ENCODE assay signal across 9 mouse cellular contexts in genomic region chr10:42832677-42833076, GRCm38 (mm10). TPM values are rescaled to one million over a fixed set of nuclear protein-coding genes. Genes with fewer than 3 reads are reported as not detected.
A peak's percentile ranks its signal among the peaks of the same experiment; 100 is the strongest.
DNase-seq lines count a peak whose midpoint lies in the region; ATAC-seq and TF ChIP-seq lines count a peak whose summit lies in the region.
"Had no signal": no experiment of that assay in that cellular context is flagged by ENCODE, and none has a peak within 500 bp of the region (broad histone marks: within the 10 kb centered on the region; RNA-seq: fewer than 3 reads in every experiment).

No protein-coding gene starts in this region.

- no peak overlapping the region for H3K9ac ChIP-seq in limb, embryonic 11.5 days (ENCODE audit: low read length)
- no peak overlapping the region for H3K9ac ChIP-seq in midbrain, embryonic 13.5 days (replicated peaks)
- no peak overlapping the region for H3K9ac ChIP-seq in kidney, embryonic 14.5 days (ENCODE audit: low read depth, low read length)

- H3K4me1 ChIP-seq in limb, embryonic 11.5 days (ENCODE audit: control insufficient read depth, insufficient read depth, low read length) = no peaks in the 10 kb centered on the region
- H3K4me1 ChIP-seq in limb, embryonic 10.5 days = no peaks in the 10 kb centered on the region
- H3K4me1 ChIP-seq in midbrain, embryonic 13.5 days (replicated peaks) = peaks cover 43% of the 10 kb centered on the region
- H3K4me1 ChIP-seq in cerebellum, adult 2 months (ENCODE audit: control insufficient read depth, insufficient read depth, low read length) = no peaks in the 10 kb centered on the region
- H3K4me1 ChIP-seq in kidney, embryonic 14.5 days (ENCODE audit: control insufficient read depth, insufficient read depth, low read length) = no peaks in the 10 kb centered on the region

- TF ChIP-seq POLR2A in cerebellum, adult 2 months (IDR thresholded peaks at IDR 0.05; ENCODE audit: borderline replicate concordance, insufficient read depth, low read length) = no peak

- no peaks in the 10 kb centered on the region for H3K9me3 ChIP-seq in limb, embryonic 11.5 days (ENCODE audit: control insufficient read depth, low read length)
- no peaks in the 10 kb centered on the region for H3K9me3 ChIP-seq in limb, embryonic 10.5 days (replicated peaks)
- H3K9me3 ChIP-seq in midbrain, embryonic 13.5 days = no peaks in the 10 kb centered on the region
- no peaks in the 10 kb centered on the region for H3K9me3 ChIP-seq in kidney, embryonic 14.5 days (ENCODE audit: control insufficient read depth, low read length)

- ATAC-seq in limb, embryonic 11.5 days (ENCODE audit: insufficient number of reproducible peaks, low FRiP score, low TSS enrichment, low read depth) = no peak
- peak; percentile 55; the same call in 1 of the 2 replicates for ATAC-seq in midbrain, embryonic 13.5 days
- no peak for ATAC-seq in kidney, embryonic 14.5 days (ENCODE audit: low FRiP score, low TSS enrichment)

- H3K36me3 ChIP-seq in limb, embryonic 11.5 days (ENCODE audit: control insufficient read depth, insufficient read depth, low read length) = peaks cover 14% of the 10 kb centered on the region
- peaks cover 95% of the 10 kb centered on the region for H3K36me3 ChIP-seq in limb, embryonic 10.5 days
- H3K36me3 ChIP-seq in midbrain, embryonic 13.5 days = peaks cover 53% of the 10 kb centered on the region
- peaks cover 64% of the 10 kb centered on the region for H3K36me3 ChIP-seq in kidney, embryonic 14.5 days (ENCODE audit: control insufficient read depth, insufficient read depth, low read length)

- no peak overlapping the region for H3K4me3 ChIP-seq in limb, embryonic 11.5 days (ENCODE audit: low read depth, low read length)
- no peak overlapping the region for H3K4me3 ChIP-seq in limb, embryonic 10.5 days
- H3K4me3 ChIP-seq in midbrain, embryonic 13.5 days (replicated peaks) = no peak overlapping the region
- H3K4me3 ChIP-seq in cerebellum, adult 2 months (replicated peaks; ENCODE audit: insufficient read depth, low read depth, low read length) = no peak overlapping the region
- H3K4me3 ChIP-seq in kidney, embryonic 14.5 days (ENCODE audit: low read length) = no peak overlapping the region

- no peaks in the 10 kb centered on the region for H3K27me3 ChIP-seq in limb, embryonic 11.5 days (ENCODE audit: control insufficient read depth, insufficient read depth, low read length)
- H3K27me3 ChIP-seq in limb, embryonic 10.5 days (ENCODE audit: low read depth, poor library complexity, severe bottlenecking) = no peaks in the 10 kb centered on the region
- H3K27me3 ChIP-seq in midbrain, embryonic 13.5 days = no peaks in the 10 kb centered on the region
- H3K27me3 ChIP-seq in cerebellum, adult 2 months (ENCODE audit: control insufficient read depth, insufficient read depth, low read length) = no peaks in the 10 kb centered on the region
- H3K27me3 ChIP-seq in kidney, embryonic 14.5 days (ENCODE audit: control insufficient read depth, insufficient read depth, low read length) = no peaks in the 10 kb centered on the region

- peak; percentile 25 for DNase-seq in limb, embryonic 11.5 days (ENCODE audit: low spot score)
- DNase-seq in limb, embryonic 10.5 days (ENCODE audit: low spot score) = no peak
- peak; percentile 18 to 44 for DNase-seq in CD8-positive naive resting alpha-beta T cell, adult 2 months (ENCODE audit: low read depth in 2 of 2, low spot score in 2 of 2)
- DNase-seq in brain, adult 2 months (ENCODE audit: low read depth, low spot score) = peak; percentile 38
- no peak for DNase-seq in urinary bladder, postnatal 14 days (ENCODE audit: low spot score)
- no peak for DNase-seq in cerebellum, adult 2 months
- DNase-seq: kidney, postnatal 14 days had no signal

- no peak for TF ChIP-seq CTCF in cerebellum, adult 2 months (IDR thresholded peaks at IDR 0.05; ENCODE audit: borderline replicate concordance, insufficient read depth, low read depth, low read length)

- no peak overlapping the region for H3K27ac ChIP-seq in limb, embryonic 11.5 days (replicated peaks; ENCODE audit: low read depth, low read length)
- no peak overlapping the region for H3K27ac ChIP-seq in limb, embryonic 10.5 days
- 0 out of 2 replicates have a peak overlapping the region, but pooled peaks have one; percentile 68 for H3K27ac ChIP-seq in midbrain, embryonic 13.5 days
- no peak overlapping the region for H3K27ac ChIP-seq in cerebellum, adult 2 months (ENCODE audit: insufficient read depth, low read length)
- H3K27ac ChIP-seq in kidney, embryonic 14.5 days (ENCODE audit: low read depth, low read length) = no peak overlapping the region

- no peak overlapping the region for H3K4me2 ChIP-seq in limb, embryonic 11.5 days (ENCODE audit: low read depth, severe bottlenecking)
- H3K4me2 ChIP-seq in midbrain, embryonic 13.5 days (replicated peaks) = no peak overlapping the region
- H3K4me2 ChIP-seq in kidney, embryonic 14.5 days (replicated peaks; ENCODE audit: low read depth, low read length) = no peak overlapping the region

- WGBS in limb, embryonic 11.5 days = 55% methylated on average over 4 of the region's 4 CpGs
- WGBS in limb, embryonic 10.5 days = 64% methylated on average over 4 of the region's 4 CpGs
- 33% methylated on average over 4 of the region's 4 CpGs for WGBS in midbrain, embryonic 13.5 days
- WGBS in cerebellum, adult 2 months = 27% methylated on average over 4 of the region's 4 CpGs
- 56% methylated on average over 4 of the region's 4 CpGs for WGBS in kidney, embryonic 14.5 days

RNA-seq across cellular contexts. Expression of gene Scml4, which starts 27.5 kb away (rescaled TPM):
- polyA plus RNA-seq in limb, embryonic 11.5 days (2014; fragmentation: Nextera tagmentation; extraction: Ambion mirVana) = 0.13 and 0.45 TPM in 2 replicates
- polyA plus RNA-seq in limb, embryonic 10.5 days (2016; fragmentation: Nextera tagmentation; extraction: Ambion mirVana) = 0.13 and 0.16 TPM in 2 replicates
- polyA plus RNA-seq in midbrain, embryonic 13.5 days (2015; fragmentation: Nextera tagmentation; extraction: Ambion mirVana) = 10.3 and 11.3 TPM in 2 replicates
- polyA plus RNA-seq in cerebellum, adult 2 months (2012; rRNA removed) = 0.82 and 0.98 TPM in 2 replicates
- 0.47 and 0.53 TPM in 2 replicates for polyA plus RNA-seq in kidney, embryonic 14.5 days (2014; fragmentation: Nextera tagmentation; extraction: Ambion mirVana)

Comparison
In these comparisons a context has a peak if more than half of its experiments do, and no peak if none do; other contexts are left out.
1. DNase-seq: peak in limb, embryonic 11.5 days (single experiment), CD8-positive naive resting alpha-beta T cell, adult 2 months (2 of 2) and brain, adult 2 months (single experiment); none in limb, embryonic 10.5 days (single experiment), urinary bladder, postnatal 14 days (single experiment) and cerebellum, adult 2 months (0 of 2).